Mouse (Mus musculus): Measurements from ENCODE around the gene Bpifb9a. TPM values are rescaled to one million over a fixed set of nuclear protein-coding genes. Genes with fewer than 3 reads are reported as not detected.
A peak's percentile ranks its signal among the peaks of the same experiment; 100 is the strongest.
"Not testable (repeated sequence)": the region's sequence is repeated elsewhere in the genome, so short reads cannot be mapped to it uniquely, and the experiment has no call there.

Bpifb9a gene
- polyA plus RNA-seq, 1 experiment from 2014 or later, result not detected

DNA sequence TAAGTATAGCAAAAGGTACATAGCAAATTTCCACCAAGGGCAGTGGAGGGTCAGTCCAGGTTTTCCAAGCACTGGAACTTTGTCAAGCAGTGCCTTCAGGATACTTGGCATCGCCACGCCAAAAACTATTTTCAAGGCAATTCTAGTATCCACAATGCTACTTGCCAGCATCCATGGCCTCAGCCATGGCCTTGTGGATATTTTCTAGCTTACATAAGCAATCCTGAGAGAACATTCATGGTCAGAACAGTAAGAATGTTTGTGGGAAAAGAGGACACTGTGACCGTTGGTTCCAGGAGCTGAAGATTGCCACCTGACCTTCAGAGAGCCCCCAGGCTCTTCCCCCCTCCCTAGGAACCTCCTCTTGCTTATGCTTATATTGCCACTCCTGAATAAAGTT, 34.2 kb downstream of the Bpifb9a start:
- not testable (repeated sequence) for H3K9ac ChIP-seq (ENCODE audit: low read length); H3K4me1 ChIP-seq (ENCODE audit: control insufficient read depth, insufficient read depth, low read length); H3K4me3 ChIP-seq (ENCODE audit: low read depth, low read length); DNase-seq (ENCODE audit: low spot score, missing footprints); H3K9me3 ChIP-seq (ENCODE audit: control insufficient read depth, low read length); H3K36me3 ChIP-seq (ENCODE audit: control insufficient read depth, insufficient read depth, low read length); H3K27ac ChIP-seq (ENCODE audit: low read depth, low read length); H3K4me2 ChIP-seq; H3K27me3 ChIP-seq (ENCODE audit: control insufficient read depth, insufficient read depth, low read length); ATAC-seq (ENCODE audit: low FRiP score)
- WGBS, result 87% methylated on average over 3 of the region's 3 CpGs

DNA sequence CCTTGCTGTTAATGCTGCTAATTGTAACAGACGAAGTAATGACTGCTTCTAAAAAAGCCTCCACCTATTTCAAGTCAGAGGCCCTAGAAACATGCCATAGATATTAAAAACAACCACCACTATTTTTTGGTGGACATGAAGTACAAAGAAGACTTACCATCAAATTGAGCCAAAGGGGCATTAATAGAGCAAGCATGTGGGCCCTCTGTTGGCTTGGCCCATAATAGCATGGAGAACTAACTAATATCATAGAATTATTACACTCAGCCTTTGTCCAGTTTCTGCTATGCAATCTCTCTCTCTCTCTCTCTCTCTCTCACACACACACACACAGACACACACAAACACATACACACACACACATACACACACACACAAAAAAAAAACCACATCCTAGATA, 35.2 kb downstream of the Bpifb9a start:
- H3K36me3 ChIP-seq (ENCODE audit: control insufficient read depth, insufficient read depth, low read length), result no peaks in the 10 kb centered on the region
- no peak overlapping the region for H3K9ac ChIP-seq (ENCODE audit: low read length)
- WGBS, result 86% methylated on average over 1 of the region's 1 CpGs
- DNase-seq (ENCODE audit: low spot score, missing footprints) (no peak), ATAC-seq (ENCODE audit: low FRiP score) (no peak)
- H3K4me3 ChIP-seq (ENCODE audit: low read depth, low read length), result no peak overlapping the region
- H3K27me3 ChIP-seq (ENCODE audit: control insufficient read depth, insufficient read depth, low read length), result no peaks in the 10 kb centered on the region
- H3K4me2 ChIP-seq, result no peak overlapping the region
- no peak overlapping the region for H3K27ac ChIP-seq (ENCODE audit: low read depth, low read length)
- H3K4me1 ChIP-seq (ENCODE audit: control insufficient read depth, insufficient read depth, low read length), result no peaks in the 10 kb centered on the region
- no peaks in the 10 kb centered on the region for H3K9me3 ChIP-seq (ENCODE audit: control insufficient read depth, low read length)

DNA sequence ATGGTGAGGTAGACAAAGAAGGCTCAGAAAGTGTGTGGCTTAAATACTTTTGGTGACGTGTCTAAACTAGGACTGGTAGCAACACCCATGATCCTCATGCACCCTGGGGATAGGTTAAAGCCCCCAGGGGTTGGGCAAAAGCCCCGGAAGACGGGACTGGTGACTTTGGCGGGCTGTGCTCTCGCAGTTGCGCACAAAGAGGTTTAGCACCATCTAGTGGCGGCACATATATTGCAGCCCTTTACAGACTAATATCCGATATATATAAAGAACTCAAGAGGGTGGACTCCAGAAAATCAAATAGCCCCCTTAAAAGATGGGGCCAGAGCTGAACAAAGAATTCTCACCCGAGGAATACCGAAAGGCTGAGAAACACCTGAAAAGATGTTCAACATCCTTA, 37.1 kb downstream of the Bpifb9a start:
- H3K4me1 ChIP-seq (ENCODE audit: control insufficient read depth, insufficient read depth, low read length); ATAC-seq (ENCODE audit: low FRiP score); H3K27ac ChIP-seq (ENCODE audit: low read depth, low read length); H3K9me3 ChIP-seq (ENCODE audit: control insufficient read depth, low read length); H3K4me2 ChIP-seq; H3K36me3 ChIP-seq (ENCODE audit: control insufficient read depth, insufficient read depth, low read length); H3K27me3 ChIP-seq (ENCODE audit: control insufficient read depth, insufficient read depth, low read length); H3K4me3 ChIP-seq (ENCODE audit: low read depth, low read length); H3K9ac ChIP-seq (ENCODE audit: low read length): not testable (repeated sequence)
- WGBS, result 2% methylated on average over 10 of the region's 10 CpGs
- DNase-seq (ENCODE audit: low spot score, missing footprints), result peak; percentile 96

DNA sequence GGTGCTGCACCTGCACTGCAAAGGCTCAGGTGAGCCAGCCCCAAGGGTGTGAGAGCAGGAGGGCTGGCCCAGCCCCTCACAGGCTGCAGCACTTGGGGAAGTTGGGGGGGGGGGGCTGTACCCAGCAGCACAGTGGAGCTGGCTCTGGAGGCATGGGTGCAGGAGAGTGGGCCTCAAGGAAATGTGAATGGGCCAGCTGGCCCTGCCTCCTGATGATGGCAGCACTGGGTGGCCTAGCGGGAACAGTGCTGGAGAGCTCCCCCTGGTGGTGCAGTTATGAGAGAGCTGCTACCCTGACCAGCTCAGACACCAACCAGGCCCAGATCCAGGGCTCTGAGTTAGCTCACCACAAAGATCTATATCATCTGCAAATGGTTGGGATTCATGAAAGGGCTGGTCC, 42.8 kb downstream of the Bpifb9a start:
- H3K4me1 ChIP-seq (ENCODE audit: control insufficient read depth, insufficient read depth, low read length), result no peaks in the 10 kb centered on the region
- DNase-seq (ENCODE audit: low spot score, missing footprints), result peak; percentile 91
- ATAC-seq (ENCODE audit: low FRiP score), result peak; percentile 58; the same call in 1 of the 2 replicates
- no peak overlapping the region for H3K4me2 ChIP-seq
- no peaks in the 10 kb centered on the region for H3K36me3 ChIP-seq (ENCODE audit: control insufficient read depth, insufficient read depth, low read length)
- H3K27ac ChIP-seq (ENCODE audit: low read depth, low read length), result no peak overlapping the region
- WGBS, result 0% methylated on average over 1 of the region's 1 CpGs
- no peak overlapping the region for H3K9ac ChIP-seq (ENCODE audit: low read length)
- no peaks in the 10 kb centered on the region for H3K27me3 ChIP-seq (ENCODE audit: control insufficient read depth, insufficient read depth, low read length)
- no peak overlapping the region for H3K4me3 ChIP-seq (ENCODE audit: low read depth, low read length)
- no peaks in the 10 kb centered on the region for H3K9me3 ChIP-seq (ENCODE audit: control insufficient read depth, low read length)

DNA sequence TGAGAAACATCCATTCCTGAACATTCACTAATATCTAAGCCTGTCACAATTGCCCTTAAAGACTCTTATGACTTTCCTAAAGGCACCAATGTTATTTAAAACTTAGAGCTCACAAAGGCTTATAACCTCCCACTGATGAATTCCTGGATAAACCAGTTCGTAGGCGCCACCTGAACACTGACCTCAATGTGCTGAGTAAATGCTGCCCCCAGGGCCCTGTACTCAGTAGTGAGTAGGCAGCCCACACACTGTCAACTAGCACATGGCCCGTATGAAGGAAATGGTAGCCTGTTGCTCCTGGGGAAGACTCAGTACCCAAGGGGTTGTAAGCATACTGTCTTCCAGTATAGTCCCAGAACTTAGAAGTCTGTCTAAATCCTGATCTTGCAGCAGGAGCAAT, 44.1 kb downstream of the Bpifb9a start:
- ATAC-seq (ENCODE audit: low FRiP score) (no peak), DNase-seq (ENCODE audit: low spot score, missing footprints) (peak; percentile 66)
- Histone ChIP-seq H3K4me3 (ENCODE audit: low read depth, low read length) (no peak overlapping the region), H3K9ac (ENCODE audit: low read length) (no peak overlapping the region), H3K27ac (ENCODE audit: low read depth, low read length) (no peak overlapping the region), H3K36me3 (ENCODE audit: control insufficient read depth, insufficient read depth, low read length) (no peaks in the 10 kb centered on the region), H3K9me3 (ENCODE audit: control insufficient read depth, low read length) (no peaks in the 10 kb centered on the region), H3K4me1 (ENCODE audit: control insufficient read depth, insufficient read depth, low read length) (no peaks in the 10 kb centered on the region), H3K27me3 (ENCODE audit: control insufficient read depth, insufficient read depth, low read length) (no peaks in the 10 kb centered on the region), H3K4me2 (no peak overlapping the region)
- 91% methylated on average over 3 of the region's 3 CpGs for WGBS

DNA sequence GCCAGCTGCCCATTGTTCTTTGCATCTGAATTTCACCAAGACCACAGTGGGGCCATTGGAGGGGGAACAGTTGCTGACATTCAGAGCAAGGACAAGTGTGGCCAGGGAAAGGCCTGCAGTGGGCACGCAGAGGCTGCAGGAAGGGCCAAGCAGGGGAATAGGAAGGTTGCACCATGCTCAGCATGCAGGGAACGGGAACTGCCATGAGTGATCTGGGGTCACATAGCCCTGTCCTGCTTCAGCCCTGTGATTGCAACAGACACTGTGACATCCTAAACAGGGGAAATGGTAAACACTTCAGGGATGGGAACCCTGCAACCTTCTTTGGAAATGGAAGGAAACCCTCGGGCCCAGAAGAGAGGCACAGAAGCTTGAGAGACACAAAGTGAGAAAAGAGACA, 47.0 kb downstream of the Bpifb9a start:
- 81% methylated on average over 1 of the region's 3 CpGs for WGBS

DNA sequence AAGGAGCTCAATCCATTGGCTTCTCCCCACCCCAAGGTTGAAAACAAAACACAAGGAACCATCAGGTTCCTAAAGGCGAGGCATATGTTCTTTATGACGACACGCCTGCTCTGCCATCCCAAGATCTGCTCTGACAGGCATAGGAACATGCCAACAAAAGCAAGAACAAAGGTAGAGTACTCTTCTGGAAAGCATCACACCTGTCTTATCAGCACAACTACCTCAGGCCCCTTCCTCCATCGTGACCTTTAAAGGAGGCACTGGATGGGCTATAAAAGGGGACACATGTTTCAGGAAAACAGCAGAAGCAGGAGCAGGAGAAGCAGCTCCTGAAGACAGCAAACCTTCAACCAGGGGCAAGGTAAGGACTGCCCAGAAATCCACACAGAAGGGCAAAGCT, 49.3 kb downstream of the Bpifb9a start, which contains the start of gene Bpifb9b:
Bpifb9b (plus strand) TSS at position 301 of the 400 bp plus-strand sequence.
- H3K9ac ChIP-seq (ENCODE audit: low read length); H3K4me2 ChIP-seq; ATAC-seq (ENCODE audit: low FRiP score); H3K4me3 ChIP-seq (ENCODE audit: low read depth, low read length); DNase-seq (ENCODE audit: low spot score, missing footprints); H3K9me3 ChIP-seq (ENCODE audit: control insufficient read depth, low read length); H3K27ac ChIP-seq (ENCODE audit: low read depth, low read length); H3K27me3 ChIP-seq (ENCODE audit: control insufficient read depth, insufficient read depth, low read length); H3K4me1 ChIP-seq (ENCODE audit: control insufficient read depth, insufficient read depth, low read length); H3K36me3 ChIP-seq (ENCODE audit: control insufficient read depth, insufficient read depth, low read length): not testable (repeated sequence)
- 89% methylated on average over 4 of the region's 4 CpGs for whole genome bisulfite sequencing

More for the DNA sequence above, 47.0 kb downstream of the Bpifb9a start:
- H3K9ac ChIP-seq (ENCODE audit: low read length); H3K27ac ChIP-seq (ENCODE audit: low read depth, low read length); H3K4me2 ChIP-seq; DNase-seq (ENCODE audit: low spot score, missing footprints); ATAC-seq (ENCODE audit: low FRiP score); H3K27me3 ChIP-seq (ENCODE audit: control insufficient read depth, insufficient read depth, low read length); H3K4me1 ChIP-seq (ENCODE audit: control insufficient read depth, insufficient read depth, low read length); H3K4me3 ChIP-seq (ENCODE audit: low read depth, low read length); H3K9me3 ChIP-seq (ENCODE audit: control insufficient read depth, low read length); H3K36me3 ChIP-seq (ENCODE audit: control insufficient read depth, insufficient read depth, low read length): not testable (repeated sequence)

DNA sequence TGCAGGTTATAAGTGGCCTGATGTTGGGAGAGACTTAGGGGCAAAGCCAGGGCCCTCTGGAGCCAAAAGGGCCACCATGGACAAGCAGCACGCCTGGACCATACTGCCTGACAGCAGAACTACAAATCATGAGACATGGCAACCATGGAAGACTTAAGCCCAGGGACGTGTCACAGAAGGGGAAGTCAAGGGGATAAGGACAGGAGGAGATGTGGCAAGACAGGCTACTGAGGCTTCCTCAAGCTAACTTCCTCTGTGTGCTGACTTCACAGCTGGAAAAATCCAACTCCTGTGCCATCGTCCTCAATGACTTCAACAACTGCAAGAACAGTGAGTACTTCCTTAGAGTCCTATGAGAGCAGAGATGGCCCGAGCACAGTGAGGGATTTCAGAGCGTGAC, 56.1 kb downstream of the Bpifb9a start:
- not testable (repeated sequence) for DNase-seq (ENCODE audit: low spot score, missing footprints); H3K27me3 ChIP-seq (ENCODE audit: control insufficient read depth, insufficient read depth, low read length); H3K4me2 ChIP-seq; ATAC-seq (ENCODE audit: low FRiP score); H3K27ac ChIP-seq (ENCODE audit: low read depth, low read length); H3K4me3 ChIP-seq (ENCODE audit: low read depth, low read length); H3K9me3 ChIP-seq (ENCODE audit: control insufficient read depth, low read length); H3K9ac ChIP-seq (ENCODE audit: low read length); H3K36me3 ChIP-seq (ENCODE audit: control insufficient read depth, insufficient read depth, low read length); H3K4me1 ChIP-seq (ENCODE audit: control insufficient read depth, insufficient read depth, low read length)
- WGBS, result 81% methylated on average over 5 of the region's 5 CpGs
